Mouse (Mus musculus) midbrain, embryonic 11.5 days (tissue): ENCODE results near the gene Vwa8. TPM values are rescaled to one million over a fixed set of nuclear protein-coding genes. Genes with fewer than 3 reads are reported as not detected.

Source experiments
- ATAC-seq: fragments of 200-750 bp; cut with Nextera tagmentation; 2 replicates; pipeline ENCODE4 v1.8.0; 2017; ENCODE audit warnings: moderate TSS enrichment, moderate library complexity; ENCODE audit not compliant: low FRiP score
- DNase-seq: peaks from one replicate; pipeline ENCODE4 v3.0.0; 2015; ENCODE audit warnings: low spot score; ENCODE audit errors: missing footprints
- H3K27ac ChIP-seq: fragments of 300-500 bp; sonication (generic); 2 replicates; pipeline ENCODE4 v1.5.1; 2014; ENCODE audit warnings: low read depth, low read length
- H3K27me3 ChIP-seq: fragments of 300-500 bp; sonication (generic); 2 replicates; pipeline ENCODE4 v1.6.1; 2014; ENCODE audit warnings: mild to moderate bottlenecking, low read length, moderate library complexity, mixed read lengths; ENCODE audit not compliant: control insufficient read depth, insufficient read depth
- H3K36me3 ChIP-seq: fragments of 300-500 bp; sonication (generic); 2 replicates; pipeline ENCODE4 v1.6.1; 2014; ENCODE audit warnings: mild to moderate bottlenecking, low read length, moderate library complexity, mixed read lengths; ENCODE audit not compliant: control insufficient read depth, insufficient read depth
- H3K4me1 ChIP-seq: fragments of 300-500 bp; sonication (generic); 2 replicates; pipeline ENCODE4 v1.6.1; 2014; ENCODE audit warnings: low read length; ENCODE audit not compliant: control insufficient read depth, insufficient read depth
- H3K4me2 ChIP-seq: fragments of 300-500 bp; sonication (generic); 2 replicates; pipeline ENCODE4 v1.6.1; 2014; ENCODE audit warnings: mild to moderate bottlenecking, moderate library complexity
- H3K4me3 ChIP-seq: fragments of 300-500 bp; sonication (generic); 2 replicates; pipeline ENCODE4 v1.5.1; 2014; ENCODE audit warnings: low read depth, low read length
- H3K9ac ChIP-seq: fragments of 300-500 bp; sonication (generic); 2 replicates; pipeline ENCODE4 v1.6.1; 2014; ENCODE audit warnings: low read length
- H3K9me3 ChIP-seq: fragments of 300-500 bp; sonication (generic); 2 replicates; pipeline ENCODE4 v1.6.1; 2016; ENCODE audit warnings: low read length; ENCODE audit not compliant: control insufficient read depth
- WGBS: fragments of 180-500 bp; shearing (Covaris S2); extraction: QIAGEN DNeasy Blood & Tissue Kit; methylation state at CpG from one replicate; pipeline ENCODE4 v1.1.7; 2014; 5-methylcytosine and 5-hydroxymethylcytosine counted together
- polyA plus RNA-seq: library from polyadenylated mRNA; unstranded; fragments of >200 nt; fragmentation: Nextera tagmentation; extraction: Ambion mirVana; gene quantifications from 2 replicates; pipeline ENCODE4 v1.2.1, GENCODE M21; 2014

Gene Vwa8
- polyA plus RNA-seq, 1 experiment from 2014 or later: 7.0 TPM

GRCm38 (mm10) chr14:79200133-79200891 is 351.5 kb downstream of the Vwa8 start:
- no peaks in the 10 kb centered on the region for H3K36me3 ChIP-seq
- H3K4me2 ChIP-seq: no peak overlapping the region
- no peak overlapping the region for H3K9ac ChIP-seq
- H3K27me3 ChIP-seq: no peaks in the 10 kb centered on the region
- no peak overlapping the region for H3K4me3 ChIP-seq
- peak; percentile 77 for DNase-seq
- no peaks in the 10 kb centered on the region for H3K9me3 ChIP-seq
- H3K4me1 ChIP-seq: peaks cover 22% of the 10 kb centered on the region
- 69% methylated on average over 9 of the region's 9 CpGs for WGBS
- ATAC-seq: no peak
- no peak overlapping the region for H3K27ac ChIP-seq

- H3K4me3 ChIP-seq: no peak overlapping the region
- H3K27me3 ChIP-seq: no peaks in the 10 kb centered on the region
- ATAC-seq (no peak), DNase-seq (peak; percentile 81)
- no peak overlapping the region for H3K27ac ChIP-seq
- H3K4me2 ChIP-seq: no peak overlapping the region
- H3K9me3 ChIP-seq: no peaks in the 10 kb centered on the region
- no peak overlapping the region for H3K9ac ChIP-seq
- H3K36me3 ChIP-seq: no peaks in the 10 kb centered on the region
- 55% methylated on average over 9 of the region's 9 CpGs for WGBS
- peaks cover 22% of the 10 kb centered on the region for H3K4me1 ChIP-seq
Observed at GRCm38 (mm10) chr14:79200892-79201285, 352.0 kb downstream of the Vwa8 start.

GRCm38 (mm10) chr14:79202722-79203362 is 354.0 kb downstream of the Vwa8 start:
- Histone ChIP-seq H3K9me3 (no peaks in the 10 kb centered on the region), H3K36me3 (no peaks in the 10 kb centered on the region), H3K4me3 (no peak overlapping the region), H3K4me1 (peaks cover 25% of the 10 kb centered on the region), H3K9ac (peak overlapping the region; percentile 28; the same call in 1 of the 2 replicates), H3K27ac (peak overlapping the region; percentile 81), H3K27me3 (no peaks in the 10 kb centered on the region), H3K4me2 (peak overlapping the region; percentile 25; the same call in 1 of the 2 replicates)
- ATAC-seq (peak; percentile 26; the same call in 1 of the 2 replicates), DNase-seq (peak; percentile 90)
- WGBS: 35% methylated on average over 4 of the region's 4 CpGs

- DNase-seq (peak; percentile 95), ATAC-seq (peak; percentile 96)
- no peaks in the 10 kb centered on the region for H3K9me3 ChIP-seq
- no peak overlapping the region for H3K4me3 ChIP-seq
- no peaks in the 10 kb centered on the region for H3K36me3 ChIP-seq
- no peaks in the 10 kb centered on the region for H3K27me3 ChIP-seq
- peak overlapping the region; percentile 39 for H3K9ac ChIP-seq
- 1% methylated on average over 12 of the region's 12 CpGs for WGBS
- H3K4me1 ChIP-seq: peaks cover 25% of the 10 kb centered on the region
- H3K4me2 ChIP-seq: peak overlapping the region; percentile 25
- peak overlapping the region; percentile 81 for H3K27ac ChIP-seq
Observed at GRCm38 (mm10) chr14:79203496-79204158, 354.8 kb downstream of the Vwa8 start.

- WGBS: 95% methylated on average over 7 of the region's 7 CpGs
- Histone ChIP-seq H3K4me1 (peaks cover 25% of the 10 kb centered on the region), H3K27ac (no peak overlapping the region), H3K9ac (no peak overlapping the region), H3K27me3 (no peaks in the 10 kb centered on the region), H3K4me2 (no peak overlapping the region), H3K4me3 (no peak overlapping the region), H3K9me3 (no peaks in the 10 kb centered on the region), H3K36me3 (no peaks in the 10 kb centered on the region)
- DNase-seq (peak; percentile 82), ATAC-seq (no peak)
Observed at GRCm38 (mm10) chr14:79204866-79205265, 356.0 kb downstream of the Vwa8 start.

- Histone ChIP-seq H3K36me3 (no peaks in the 10 kb centered on the region), H3K27ac (no peak overlapping the region), H3K4me3 (no peak overlapping the region), H3K4me2 (no peak overlapping the region), H3K9me3 (no peaks in the 10 kb centered on the region), H3K27me3 (no peaks in the 10 kb centered on the region), H3K4me1 (peaks cover 20% of the 10 kb centered on the region), H3K9ac (no peak overlapping the region)
- ATAC-seq (no peak), DNase-seq (no peak)
- 65% methylated on average over 11 of the region's 11 CpGs for WGBS
Observed at GRCm38 (mm10) chr14:79206210-79206609, 357.4 kb downstream of the Vwa8 start.

GRCm38 (mm10) chr14:79208468-79208867 is 359.6 kb downstream of the Vwa8 start:
- Histone ChIP-seq H3K4me2 (no peak overlapping the region), H3K27me3 (no peaks in the 10 kb centered on the region), H3K4me3 (no peak overlapping the region), H3K9me3 (no peaks in the 10 kb centered on the region), H3K4me1 (peaks cover 12% of the 10 kb centered on the region), H3K9ac (no peak overlapping the region), H3K36me3 (no peaks in the 10 kb centered on the region), H3K27ac (no peak overlapping the region)
- ATAC-seq: no peak
- peak; percentile 74 for DNase-seq

GRCm38 (mm10) chr14:79209813-79210212 is 361.0 kb downstream of the Vwa8 start:
- H3K27ac ChIP-seq: no peak overlapping the region
- 78% methylated on average over 3 of the region's 3 CpGs for WGBS
- H3K9ac ChIP-seq: no peak overlapping the region
- DNase-seq: peak; percentile 53
- no peak overlapping the region for H3K4me2 ChIP-seq
- peaks cover 3% of the 10 kb centered on the region for H3K4me1 ChIP-seq
- H3K9me3 ChIP-seq: no peaks in the 10 kb centered on the region
- ATAC-seq: no peak
- H3K4me3 ChIP-seq: no peak overlapping the region
- no peaks in the 10 kb centered on the region for H3K27me3 ChIP-seq
- H3K36me3 ChIP-seq: no peaks in the 10 kb centered on the region
